Mouse (Mus musculus) ovary, adult 18-20 months (tissue): ENCODE measurements at regions not wholly inside any gene's neighbourhood (a gene's known extent, or its start where the extent isn't known, plus 50 kb on each side); places are given as distances from the start of the nearest gene placed in this dataset.
A peak's percentile ranks its signal among the peaks of the same experiment; 100 is the strongest.

Experiments used
- DNase-seq: peaks from one replicate; pipeline ENCODE4 v3.0.0; 2022; ENCODE audit warnings: low spot score, mixed read lengths

GRCm38 (mm10) chr11:6785471-6785870, 52.0 kb downstream of the Gm11983 start:
- DNase-seq: no peak

DNA sequence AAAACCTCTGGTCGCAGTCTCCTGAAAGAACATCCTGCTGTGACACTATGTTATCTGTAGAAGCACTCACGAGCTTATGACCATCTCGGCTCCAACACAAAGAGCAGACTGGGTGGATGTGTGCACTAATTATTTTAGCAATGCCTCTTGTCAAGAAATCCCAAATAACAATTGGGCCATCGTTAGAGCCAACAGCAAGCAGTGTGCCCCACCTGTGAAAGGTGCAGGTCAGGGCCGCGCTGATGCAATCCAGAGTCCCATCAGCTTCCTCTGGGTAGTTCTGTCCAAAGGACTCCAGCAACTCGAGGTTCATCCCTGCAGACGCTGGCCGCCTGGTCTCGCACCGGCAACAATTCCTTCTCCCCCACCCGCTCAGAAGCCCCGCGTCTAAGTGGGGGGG, 54.6 kb downstream of the Gm11983 start:
- DNase-seq: no peak

- DNase-seq: no peak
These were observed 57.7 kb downstream of the Gm11983 start for GRCm38 (mm10) chr11:6779752-6780151.

- no peak for DNase-seq
These were observed 58.7 kb downstream of the Gm11983 start for GRCm38 (mm10) chr11:6778596-6779360.

DNA sequence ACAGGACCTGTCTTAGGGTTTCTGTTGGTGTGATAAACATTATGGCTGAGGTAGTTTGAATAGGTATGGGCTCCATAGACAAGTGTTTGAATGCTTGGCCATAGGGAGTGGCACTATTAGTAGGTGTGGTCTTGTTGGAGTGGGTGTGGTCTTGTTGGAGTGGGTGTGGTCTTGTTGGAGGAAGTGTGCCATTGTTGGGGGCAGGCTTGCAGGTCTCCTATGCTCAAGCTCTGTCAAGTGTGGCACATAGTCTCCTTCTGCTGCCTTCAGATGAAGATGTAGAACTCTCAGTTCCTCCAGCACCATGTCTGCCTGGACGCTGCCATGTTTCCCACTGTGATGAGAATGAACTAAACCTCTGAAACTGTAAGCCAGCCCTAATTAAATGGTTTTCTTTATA, 59.9 kb downstream of the Gm11983 start:
- DNase-seq: no peak

- DNase-seq: no peak
These were observed 62.8 kb downstream of the Gm11983 start for GRCm38 (mm10) chr11:6774656-6775055.

- no peak for DNase-seq
These were observed 63.5 kb downstream of the Gm11983 start for GRCm38 (mm10) chr11:6773951-6774350.

DNA sequence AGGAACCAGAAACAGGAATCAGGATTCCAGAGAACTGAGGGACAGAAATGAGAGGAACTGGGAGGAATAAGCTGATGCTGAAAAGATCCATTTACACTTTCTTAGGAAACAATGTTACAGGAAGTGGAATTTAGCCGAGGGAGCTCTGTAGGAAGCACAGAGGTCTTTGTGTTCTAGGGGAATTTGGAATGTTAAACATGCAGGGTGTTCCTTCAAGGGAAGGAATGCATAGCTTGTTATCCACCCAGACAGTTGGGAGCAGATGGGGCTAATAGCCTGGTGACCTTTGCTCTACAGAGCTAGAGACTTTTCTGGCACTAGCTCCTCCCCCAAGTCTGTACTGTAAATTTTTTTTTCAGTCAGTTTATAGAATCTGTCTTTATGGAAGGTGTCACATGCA, 64.1 kb downstream of the Gm11983 start:
- DNase-seq: no peak

- DNase-seq: no peak
These were observed 68.1 kb downstream of the Gm11983 start for GRCm38 (mm10) chr11:6769437-6769765.

- peak; percentile 10 for DNase-seq
These were observed 68.6 kb downstream of the Gm11983 start for GRCm38 (mm10) chr11:6768599-6769436.

DNA sequence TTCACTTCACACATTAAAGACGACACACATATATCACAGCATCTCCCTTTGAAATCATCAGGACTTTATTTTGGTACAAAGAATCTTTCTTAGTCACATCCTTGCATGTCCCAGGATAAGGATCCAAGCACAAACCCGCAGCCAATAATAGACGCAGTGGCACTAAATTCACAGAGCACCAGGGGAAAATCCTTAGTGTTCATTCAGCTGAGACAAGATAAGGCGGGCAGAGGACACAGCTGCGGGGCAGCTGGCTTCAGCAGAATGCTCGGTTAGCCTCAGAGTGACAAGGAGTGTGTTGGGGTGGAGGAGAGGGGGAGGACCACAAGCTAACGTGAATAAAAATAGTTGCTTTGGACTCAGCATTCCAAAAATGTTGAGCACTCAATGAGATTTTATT, 70.7 kb downstream of the Gm11983 start:
- no peak for DNase-seq

DNA sequence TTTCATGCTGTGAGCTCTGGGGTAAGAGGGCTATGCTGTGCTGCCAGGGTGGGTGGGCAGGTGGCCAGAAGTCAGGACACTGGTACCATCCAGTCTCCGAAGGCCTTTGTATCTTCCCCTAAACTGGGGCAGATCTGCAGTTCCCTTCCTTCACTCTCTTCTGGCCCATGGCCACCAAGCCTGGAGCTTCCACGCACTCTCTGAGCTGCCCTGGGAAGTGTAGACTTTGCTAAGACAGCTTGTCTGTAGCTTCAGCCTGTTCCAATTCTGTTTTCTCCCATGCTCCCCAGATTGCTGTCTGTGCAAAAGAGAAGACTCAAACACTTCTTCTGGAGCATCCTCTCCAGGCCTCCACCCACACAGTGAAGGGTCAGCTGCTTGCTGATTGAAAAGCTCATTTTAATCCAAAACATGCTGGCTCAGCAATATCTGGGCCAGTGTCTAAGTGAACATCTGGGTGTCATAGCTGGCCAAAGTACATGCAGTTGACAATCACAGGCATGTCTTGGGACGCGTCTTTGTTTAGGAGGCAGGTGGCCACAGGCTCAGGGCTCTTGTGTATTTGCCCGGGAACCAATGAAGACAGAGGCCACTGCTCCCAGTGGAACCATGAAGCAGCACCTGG, 72.0 kb downstream of the Gm11983 start:
- no peak for DNase-seq

- DNase-seq: no peak
These were observed 73.3 kb downstream of the Gm11983 start for GRCm38 (mm10) chr11:6764186-6764585.

- no peak for DNase-seq
These were observed 74.5 kb downstream of the Gm11983 start for GRCm38 (mm10) chr11:6763001-6763400.

- no peak for DNase-seq
These were observed 75.4 kb downstream of the Gm11983 start for GRCm38 (mm10) chr11:6761876-6762628.

GRCm38 (mm10) chr11:6759578-6759977, 77.9 kb downstream of the Gm11983 start:
- no peak for DNase-seq

DNA sequence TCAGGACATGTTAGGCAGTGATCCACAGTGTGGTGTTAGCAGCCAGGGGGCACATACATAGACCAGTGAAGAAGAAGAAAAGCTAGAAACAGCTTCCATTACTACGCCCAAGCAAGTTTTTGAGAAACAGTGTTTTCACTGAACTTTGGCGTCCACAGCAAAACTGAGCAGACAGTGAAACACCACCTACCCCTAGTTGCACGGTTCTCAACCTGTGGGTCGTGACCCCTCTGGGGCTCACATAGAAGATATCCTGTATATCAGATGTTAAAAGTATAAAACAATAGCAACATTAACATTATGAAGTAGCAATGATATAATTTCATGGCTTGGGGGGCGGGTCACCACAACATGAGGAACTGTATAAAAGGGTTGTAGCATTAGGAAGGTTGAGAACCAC, 81.1 kb downstream of the Ramp3 start:
- no peak for DNase-seq

- DNase-seq: no peak
These were observed 80.3 kb downstream of the Ramp3 start for GRCm38 (mm10) chr11:6738581-6738980.

- DNase-seq: no peak
These were observed 79.8 kb downstream of the Ramp3 start for GRCm38 (mm10) chr11:6738163-6738562.

DNA sequence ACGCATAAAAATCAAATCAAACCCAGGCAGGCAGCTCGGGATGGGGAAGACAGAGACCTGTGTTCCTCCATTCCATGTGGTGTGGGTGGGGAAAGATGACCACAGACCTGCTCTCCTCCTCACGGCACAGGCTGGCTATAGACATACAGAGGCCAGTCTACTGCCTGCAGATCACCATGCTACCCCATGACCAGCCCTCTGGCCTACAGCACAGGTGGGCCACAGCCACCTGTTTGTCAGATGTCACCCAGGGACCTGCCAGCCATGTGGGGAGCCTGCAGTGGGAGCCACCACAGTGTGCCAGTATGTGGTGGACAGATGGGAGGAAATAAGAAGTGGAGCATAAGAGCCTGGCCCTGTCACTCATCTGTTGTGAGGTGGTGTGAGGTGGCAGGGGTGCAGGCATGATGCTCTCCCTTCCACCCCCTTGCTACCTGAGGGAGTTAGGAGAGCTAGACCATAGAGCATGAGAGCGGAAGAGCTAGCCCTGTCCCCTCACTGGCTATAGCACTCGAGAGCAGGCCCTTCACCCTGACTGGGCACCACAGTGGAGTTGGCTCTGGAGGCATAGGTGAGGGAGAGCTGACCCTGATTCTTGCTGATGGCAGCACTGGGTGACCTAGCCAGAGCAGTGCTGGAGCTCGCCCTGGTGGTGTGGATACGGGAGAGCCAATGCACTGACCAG, 76.6 kb downstream of the Ramp3 start:
- no peak for DNase-seq

DNA sequence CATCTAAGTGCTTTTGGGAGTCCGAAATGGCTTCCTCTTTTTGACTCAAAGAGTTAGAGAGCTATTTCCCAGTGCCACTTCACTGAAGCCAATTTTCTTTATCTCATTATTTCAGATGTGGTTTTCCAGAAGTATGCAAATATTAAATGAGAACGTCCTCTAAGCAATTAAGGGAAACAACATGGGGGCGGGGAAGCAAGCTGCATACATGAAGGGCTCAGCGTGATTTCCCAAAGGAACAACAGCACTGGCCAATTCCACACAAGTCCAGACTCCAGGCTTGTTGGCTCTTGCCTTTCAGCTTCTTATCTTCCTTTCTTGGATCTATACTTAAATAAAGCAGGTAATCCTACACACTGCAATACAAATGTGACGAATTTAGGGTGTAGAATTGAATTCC, 73.2 kb downstream of the Ramp3 start:
- DNase-seq: no peak
